Mouse (Mus musculus) ES-Bruce4 (cell line): ENCODE data around the gene Gatad2a. TPM values are rescaled to one million over a fixed set of nuclear protein-coding genes. Genes with fewer than 3 reads are reported as not detected.

Source experiments
- H3K27ac ChIP-seq: 2 replicates; pipeline ENCODE4 v1.5.1; 2012; ENCODE audit warnings: low read length, inconsistent platforms; ENCODE audit not compliant: insufficient read depth
- H3K27me3 ChIP-seq: 2 replicates; pipeline ENCODE4 v1.6.1; 2012; ENCODE audit warnings: mild to moderate bottlenecking, low read length, inconsistent platforms; ENCODE audit not compliant: control insufficient read depth, poor library complexity, insufficient read depth, severe bottlenecking
- H3K36me3 ChIP-seq: 2 replicates; pipeline ENCODE4 v1.6.1; 2012; ENCODE audit warnings: inconsistent platforms, mild to moderate bottlenecking, low read length, moderate library complexity; ENCODE audit not compliant: control insufficient read depth, poor library complexity, insufficient read depth, severe bottlenecking
- H3K4me1 ChIP-seq: one replicate; pipeline ENCODE4 v1.8.1; 2011; ENCODE audit warnings: low read length; ENCODE audit not compliant: control insufficient read depth, insufficient read depth
- H3K4me3 ChIP-seq: 2 replicates; pipeline ENCODE4 v1.5.1; 2011; ENCODE audit warnings: low read depth, mild to moderate bottlenecking, low read length
- H3K9ac ChIP-seq: 2 replicates; pipeline ENCODE4 v1.6.1; 2012; ENCODE audit warnings: low read depth, mild to moderate bottlenecking, inconsistent platforms; ENCODE audit not compliant: poor library complexity, severe bottlenecking
- H3K9me3 ChIP-seq: replicated peaks from 2 replicates; pipeline ENCODE4 v1.6.1; 2012; ENCODE audit warnings: mild to moderate bottlenecking, low read length, inconsistent platforms; ENCODE audit not compliant: control insufficient read depth, poor library complexity, insufficient read depth, severe bottlenecking
- CTCF ChIP-seq: IDR thresholded peaks from one replicate; pipeline ENCODE4 v1.8.1; 2011; ENCODE audit warnings: low read depth, low read length
- EP300 ChIP-seq: IDR thresholded peaks from 2 replicates; pipeline ENCODE4 v1.6.1; 2011; ENCODE audit warnings: low read depth, low read length; ENCODE audit not compliant: insufficient read depth
- POLR2A ChIP-seq: IDR thresholded peaks from one replicate; pipeline ENCODE4 v1.8.1; 2011; ENCODE audit warnings: low read length; ENCODE audit not compliant: insufficient read depth
- polyA plus RNA-seq: library from polyadenylated mRNA; stranded (reverse); fragments of >200 nt; gene quantifications from 2 replicates; pipeline ENCODE4 v1.2.4, GENCODE M21; 2011; ENCODE audit warnings: low read depth; ENCODE audit not compliant: missing spikeins, insufficient read depth, insufficient read length

Gatad2a gene
- polyA plus RNA-seq, 1 experiment = 155 TPM

- H3K9ac ChIP-seq = no peak overlapping the region
- no peaks in the 10 kb centered on the region for H3K27me3 ChIP-seq
- H3K4me1 ChIP-seq = no peaks in the 10 kb centered on the region
- no peak overlapping the region for H3K27ac ChIP-seq
- TF ChIP-seq CTCF (peak; percentile 16), POLR2A (no peak)
- H3K9me3 ChIP-seq = no peaks in the 10 kb centered on the region
- peaks cover 69% of the 10 kb centered on the region for H3K36me3 ChIP-seq
- H3K4me3 ChIP-seq = no peak overlapping the region
Observed at GRCm38 (mm10) chr8:69915748-69916147, 80.4 kb downstream of the Gatad2a start.

- H3K4me3 ChIP-seq = no peak overlapping the region
- H3K27me3 ChIP-seq = no peaks in the 10 kb centered on the region
- no peaks in the 10 kb centered on the region for H3K4me1 ChIP-seq
- no peak overlapping the region for H3K27ac ChIP-seq
- H3K36me3 ChIP-seq = peaks cover 81% of the 10 kb centered on the region
- no peak overlapping the region for H3K9ac ChIP-seq
- TF ChIP-seq EP300 (no peak), CTCF (no peak)
- H3K9me3 ChIP-seq = no peaks in the 10 kb centered on the region
Observed at GRCm38 (mm10) chr8:69914526-69914925, 81.7 kb downstream of the Gatad2a start.

GRCm38 (mm10) chr8:69912478-69913074 is 83.6 kb downstream of the Gatad2a start:
- H3K27me3 ChIP-seq = no peaks in the 10 kb centered on the region
- H3K9ac ChIP-seq = no peak overlapping the region
- no peak for TF ChIP-seq CTCF
- TF ChIP-seq EP300 = no peak
- no peak for TF ChIP-seq POLR2A
- H3K9me3 ChIP-seq = no peaks in the 10 kb centered on the region
- H3K4me3 ChIP-seq = no peak overlapping the region
- H3K36me3 ChIP-seq = peaks cover 90% of the 10 kb centered on the region
- no peak overlapping the region for H3K27ac ChIP-seq
- H3K4me1 ChIP-seq = no peaks in the 10 kb centered on the region

- no peaks in the 10 kb centered on the region for H3K9me3 ChIP-seq
- no peak overlapping the region for H3K4me3 ChIP-seq
- H3K27ac ChIP-seq = no peak overlapping the region
- H3K9ac ChIP-seq = no peak overlapping the region
- no peaks in the 10 kb centered on the region for H3K27me3 ChIP-seq
- H3K4me1 ChIP-seq = no peaks in the 10 kb centered on the region
- peaks cover 83% of the 10 kb centered on the region for H3K36me3 ChIP-seq
- TF ChIP-seq EP300 = no peak
- no peak for TF ChIP-seq CTCF
- no peak for TF ChIP-seq POLR2A
Observed at GRCm38 (mm10) chr8:69911917-69912316, 84.3 kb downstream of the Gatad2a start.

- Histone ChIP-seq H3K36me3 (peaks cover 37% of the 10 kb centered on the region), H3K9me3 (no peaks in the 10 kb centered on the region), H3K27me3 (no peaks in the 10 kb centered on the region), H3K9ac (no peak overlapping the region), H3K27ac (no peak overlapping the region), H3K4me3 (no peak overlapping the region), H3K4me1 (no peaks in the 10 kb centered on the region)
- no peak for TF ChIP-seq EP300
- no peak for TF ChIP-seq CTCF
- TF ChIP-seq POLR2A = no peak
Observed at GRCm38 (mm10) chr8:69907106-69907505, 89.1 kb downstream of the Gatad2a start.

GRCm38 (mm10) chr8:69906260-69906659 is 89.9 kb downstream of the Gatad2a start:
- Histone ChIP-seq H3K27me3 (no peaks in the 10 kb centered on the region), H3K36me3 (peaks cover 29% of the 10 kb centered on the region), H3K9me3 (no peaks in the 10 kb centered on the region), H3K4me3 (no peak overlapping the region), H3K9ac (no peak overlapping the region), H3K27ac (no peak overlapping the region), H3K4me1 (no peaks in the 10 kb centered on the region)
- TF ChIP-seq POLR2A (no peak), CTCF (no peak), EP300 (no peak)
